Mouse (Mus musculus) erythroblast, embryonic 14.5 days (primary cell): ENCODE data around the gene Rin3. TPM values are rescaled to one million over a fixed set of nuclear protein-coding genes. Genes with fewer than 3 reads are reported as not detected.

Source experiments
- H3K27me3 ChIP-seq: 2 replicates; pipeline ENCODE4 v1.6.1; 2012; ENCODE audit warnings: inconsistent platforms; ENCODE audit not compliant: control insufficient read depth
- H3K36me3 ChIP-seq: 2 replicates; pipeline ENCODE4 v1.6.1; 2012; ENCODE audit warnings: mild to moderate bottlenecking, inconsistent platforms; ENCODE audit not compliant: control insufficient read depth
- H3K4me1 ChIP-seq: 2 replicates; pipeline ENCODE4 v1.6.1; 2012; ENCODE audit warnings: inconsistent platforms; ENCODE audit not compliant: control insufficient read depth
- H3K4me3 ChIP-seq: replicated peaks from 2 replicates; pipeline ENCODE3; 2012; ENCODE audit warnings: moderate library complexity, mild to moderate bottlenecking, inconsistent platforms
- H3K9me3 ChIP-seq: 2 replicates; pipeline ENCODE4 v1.6.1; 2012; ENCODE audit warnings: low read length, inconsistent platforms, mixed read lengths; ENCODE audit not compliant: control insufficient read depth
- GATA1 ChIP-seq: IDR thresholded peaks from 2 replicates; pipeline ENCODE4 v1.6.1; 2012; ENCODE audit warnings: low read length, inconsistent platforms, mixed read lengths
- TAL1 ChIP-seq: IDR thresholded peaks from 3 replicates; pipeline ENCODE4 v1.6.1; 2012; ENCODE audit warnings: low read length, inconsistent platforms, mixed read lengths
- polyA plus RNA-seq: library from polyadenylated mRNA; stranded (reverse); fragments of >175 nt; gene quantifications from 2 replicates; pipeline ENCODE4 v1.2.3, GENCODE M21; 2012

The Rin3 gene
- polyA plus RNA-seq, 1 experiment: 0.44 TPM

- no peaks in the 10 kb centered on the region for H3K9me3 ChIP-seq
- H3K4me3 ChIP-seq: no peak overlapping the region
- no peak for TF ChIP-seq GATA1
- TF ChIP-seq TAL1: no peak
- H3K27me3 ChIP-seq: no peaks in the 10 kb centered on the region
- no peaks in the 10 kb centered on the region for H3K4me1 ChIP-seq
- H3K36me3 ChIP-seq: no peaks in the 10 kb centered on the region; the same call in 1 of the 2 replicates
These were observed 65.6 kb downstream of the Rin3 start for GRCm38 (mm10) chr12:102348447-102348846.

DNA sequence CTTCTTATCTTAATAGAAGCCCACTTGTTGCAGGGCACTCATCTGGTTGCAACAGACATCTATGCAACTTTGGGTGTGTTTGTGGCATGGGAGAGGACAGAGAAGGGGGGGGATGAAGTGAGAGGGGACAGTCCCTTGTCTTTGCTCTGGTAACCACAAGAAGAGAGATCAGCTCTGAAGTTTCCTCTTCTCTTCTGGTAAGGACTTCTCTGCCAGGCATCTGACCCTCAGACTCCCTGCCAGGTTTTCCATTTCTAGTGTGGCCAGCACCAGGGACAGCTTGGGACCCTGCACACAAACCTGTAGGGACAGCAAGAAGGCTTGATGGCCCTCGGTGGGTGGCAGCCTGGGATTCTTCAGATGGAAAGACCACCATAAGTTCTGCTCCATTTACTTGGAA is 68.1 kb downstream of the Rin3 start:
- peaks cover 2% of the 10 kb centered on the region; the same call in 1 of the 2 replicates for H3K36me3 ChIP-seq
- TF ChIP-seq GATA1 (no peak), TAL1 (no peak)
- no peak overlapping the region for H3K4me3 ChIP-seq
- H3K27me3 ChIP-seq: no peaks in the 10 kb centered on the region
- peaks cover 4% of the 10 kb centered on the region for H3K4me1 ChIP-seq
- H3K9me3 ChIP-seq: no peaks in the 10 kb centered on the region

DNA sequence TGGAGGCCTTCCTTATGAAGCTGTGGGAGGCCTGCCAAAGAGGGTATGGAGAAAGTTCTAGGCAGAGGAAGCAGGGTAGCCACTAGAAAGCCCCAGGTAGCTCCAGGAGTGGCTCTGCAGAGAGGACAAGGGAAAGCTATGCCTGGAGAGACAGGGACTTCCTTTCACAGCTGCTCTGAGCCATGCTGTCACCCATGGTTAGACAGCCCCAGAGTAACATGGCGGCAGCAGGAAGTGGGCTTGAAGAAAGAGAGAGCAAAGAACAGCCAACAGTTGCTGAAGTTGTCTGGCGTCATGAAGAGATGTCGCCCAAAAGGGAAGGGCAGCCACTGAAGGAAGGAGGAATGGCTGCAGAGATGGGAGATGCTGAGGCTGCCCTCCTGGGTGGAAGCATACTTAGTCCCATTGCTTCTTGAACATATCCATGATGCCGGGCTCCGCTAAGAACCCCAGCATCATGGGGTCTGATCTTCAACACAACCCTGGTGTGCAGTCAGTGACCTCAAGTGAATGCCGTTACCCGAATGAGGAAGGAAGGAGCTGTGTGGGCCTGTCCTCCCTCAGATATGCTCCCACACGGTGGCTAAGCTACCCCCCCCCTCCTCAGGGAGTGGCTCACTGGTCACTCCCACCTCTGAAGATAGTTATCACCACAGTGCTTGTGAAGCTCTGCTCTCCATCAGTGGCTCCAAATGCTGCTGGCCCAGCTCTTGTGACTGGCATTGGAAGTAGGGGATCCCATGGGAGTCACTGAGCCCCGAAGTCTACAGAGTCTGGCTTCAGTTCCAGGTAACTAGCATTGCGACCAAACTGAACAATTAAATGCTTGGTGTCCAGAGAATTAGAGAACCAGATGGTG is 71.5 kb downstream of the Rin3 start:
- no peaks in the 10 kb centered on the region for H3K27me3 ChIP-seq
- TF ChIP-seq TAL1 (no peak), GATA1 (no peak)
- peaks cover 2% of the 10 kb centered on the region; the same call in 1 of the 2 replicates for H3K36me3 ChIP-seq
- H3K4me1 ChIP-seq: peaks cover 9% of the 10 kb centered on the region
- no peak overlapping the region for H3K4me3 ChIP-seq
- no peaks in the 10 kb centered on the region for H3K9me3 ChIP-seq

- Histone ChIP-seq H3K4me3 (no peak overlapping the region), H3K9me3 (no peaks in the 10 kb centered on the region), H3K4me1 (peaks cover 9% of the 10 kb centered on the region), H3K36me3 (peaks cover 2% of the 10 kb centered on the region; the same call in 1 of the 2 replicates), H3K27me3 (no peaks in the 10 kb centered on the region)
- TF ChIP-seq TAL1 (no peak), GATA1 (no peak)
These were observed 72.9 kb downstream of the Rin3 start for GRCm38 (mm10) chr12:102355784-102356183.

- Histone ChIP-seq H3K4me3 (no peak overlapping the region), H3K9me3 (no peaks in the 10 kb centered on the region), H3K36me3 (peaks cover 2% of the 10 kb centered on the region; the same call in 1 of the 2 replicates), H3K4me1 (peaks cover 9% of the 10 kb centered on the region), H3K27me3 (no peaks in the 10 kb centered on the region)
- no peak for TF ChIP-seq TAL1
- no peak for TF ChIP-seq GATA1
These were observed 73.9 kb downstream of the Rin3 start for GRCm38 (mm10) chr12:102356781-102357180.

- Histone ChIP-seq H3K9me3 (no peaks in the 10 kb centered on the region), H3K36me3 (peaks cover 1% of the 10 kb centered on the region; the same call in 1 of the 2 replicates), H3K27me3 (no peaks in the 10 kb centered on the region), H3K4me1 (peaks cover 7% of the 10 kb centered on the region), H3K4me3 (no peak overlapping the region)
- TF ChIP-seq TAL1 (no peak), GATA1 (no peak)
These were observed 76.5 kb downstream of the Rin3 start for GRCm38 (mm10) chr12:102359390-102359789.

DNA sequence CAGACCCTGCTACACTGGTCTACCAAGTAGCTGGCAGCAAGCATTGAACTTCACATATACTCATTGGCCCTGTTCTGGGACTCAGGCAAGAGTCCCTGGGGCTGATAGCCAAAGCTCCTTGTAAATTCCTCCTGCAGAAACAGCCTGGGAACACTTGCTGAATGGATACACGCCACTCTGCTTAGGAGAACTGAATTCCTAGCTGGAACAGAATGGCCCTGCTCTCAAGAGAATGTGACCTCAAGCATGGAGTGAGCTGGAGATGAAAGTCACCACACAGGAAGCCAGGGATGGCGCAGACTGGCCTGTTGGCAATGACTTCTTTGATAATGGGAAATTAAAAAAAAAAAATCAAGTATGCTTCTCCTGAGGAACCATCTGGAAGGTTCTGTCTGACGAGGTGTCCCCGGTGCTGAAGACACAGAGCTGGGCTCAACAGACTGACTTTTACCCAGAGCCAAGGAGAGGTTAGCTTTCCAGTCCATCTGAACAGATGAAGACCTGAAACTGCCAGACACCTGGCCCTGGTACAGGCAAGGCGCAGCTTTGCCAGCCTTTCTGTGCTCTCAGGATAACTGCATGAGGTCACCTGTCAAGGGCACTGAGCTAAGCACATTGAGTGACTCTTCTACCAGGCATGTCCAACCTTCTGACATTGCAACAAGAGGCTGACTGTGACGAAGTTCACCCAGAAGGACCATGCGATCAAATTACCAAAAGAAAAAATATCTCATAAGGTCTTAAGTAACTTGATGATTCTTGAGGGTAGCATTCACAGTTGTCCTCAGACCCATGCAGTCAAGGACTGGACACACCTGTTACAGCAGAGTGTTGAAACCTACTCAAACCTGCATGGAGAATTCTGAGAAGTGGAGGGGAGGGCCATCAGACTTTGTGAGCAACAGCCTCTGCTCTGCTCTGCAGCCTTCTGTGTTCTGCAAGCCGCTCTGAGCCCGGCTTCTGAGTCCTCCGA is 78.6 kb downstream of the Rin3 start:
- TF ChIP-seq TAL1: no peak
- peaks cover 4% of the 10 kb centered on the region for H3K4me1 ChIP-seq
- no peaks in the 10 kb centered on the region; the same call in 1 of the 2 replicates for H3K36me3 ChIP-seq

DNA sequence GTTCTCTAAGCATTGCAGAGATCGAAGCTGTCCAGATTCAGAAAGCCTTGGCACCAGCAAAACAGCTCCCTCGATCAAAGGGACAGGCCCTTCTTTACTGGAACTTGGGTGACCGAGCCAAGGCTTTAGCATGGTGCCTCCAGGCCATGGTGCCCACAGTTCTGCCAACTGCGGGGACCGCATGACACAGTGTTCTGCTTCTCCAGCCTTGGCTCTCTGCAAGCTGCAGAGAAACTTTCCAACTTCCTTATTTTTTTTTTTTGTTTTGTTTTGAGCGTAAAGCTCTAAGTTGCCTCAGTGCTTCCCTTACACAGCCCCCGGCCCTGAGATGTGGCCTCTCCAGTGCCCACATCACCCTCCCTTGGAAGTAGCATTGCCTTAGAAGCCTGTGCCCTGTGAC is 82.2 kb downstream of the Rin3 start:
- H3K4me3 ChIP-seq: no peak overlapping the region
- no peaks in the 10 kb centered on the region for H3K27me3 ChIP-seq
- no peaks in the 10 kb centered on the region for H3K9me3 ChIP-seq
- H3K36me3 ChIP-seq: peaks cover 2% of the 10 kb centered on the region; the same call in 1 of the 2 replicates
- TF ChIP-seq GATA1 (no peak), TAL1 (no peak)
- no peaks in the 10 kb centered on the region for H3K4me1 ChIP-seq

More for the DNA sequence above, 78.6 kb downstream of the Rin3 start:
- Histone ChIP-seq H3K4me3 (no peak overlapping the region), H3K27me3 (no peaks in the 10 kb centered on the region), H3K9me3 (no peaks in the 10 kb centered on the region)
